Mouse (Mus musculus) cerebellum, adult 2 months (tissue): ENCODE measurements around the gene Gsx2. TPM values are rescaled to one million over a fixed set of nuclear protein-coding genes. Genes with fewer than 3 reads are reported as not detected.

Experiments used
- DNase-seq, 2 experiments: peaks; one replicate each; pipeline ENCODE4 v3.0.0; 2021
- H3K27ac ChIP-seq: fragments of 200-500 bp; 2 replicates; pipeline ENCODE4 v1.5.1; 2012; ENCODE audit warnings: low read length, control low read depth, inconsistent platforms; ENCODE audit not compliant: insufficient read depth
- H3K27me3 ChIP-seq: fragments of 200-500 bp; 2 replicates; pipeline ENCODE4 v1.6.1; 2012; ENCODE audit warnings: inconsistent platforms, mild to moderate bottlenecking, low read length, moderate library complexity; ENCODE audit not compliant: control insufficient read depth, insufficient read depth
- H3K4me1 ChIP-seq: fragments of 200-500 bp; 2 replicates; pipeline ENCODE4 v1.6.1; 2011; ENCODE audit warnings: low read length; ENCODE audit not compliant: control insufficient read depth, insufficient read depth
- H3K4me3 ChIP-seq: fragments of 200-500 bp; replicated peaks from 2 replicates; pipeline ENCODE3; 2011; ENCODE audit warnings: mild to moderate bottlenecking, low read depth, low read length, control low read depth; ENCODE audit not compliant: insufficient read depth
- CTCF ChIP-seq: fragments of 200-500 bp; IDR thresholded peaks from 2 replicates; pipeline ENCODE4 v1.5.1; 2011; ENCODE audit warnings: low read depth, mild to moderate bottlenecking, control low read depth, low read length, moderate library complexity, borderline replicate concordance; ENCODE audit not compliant: insufficient read depth
- POLR2A ChIP-seq: fragments of 200-500 bp; IDR thresholded peaks from 2 replicates; pipeline ENCODE4 v1.6.1; 2011; ENCODE audit warnings: low read length, control low read depth, borderline replicate concordance; ENCODE audit not compliant: insufficient read depth
- WGBS: fragments of 180-500 bp; shearing (Covaris S2); methylation state at CpG from one replicate; pipeline ENCODE4 v1.1.7; 2018; 5-methylcytosine and 5-hydroxymethylcytosine counted together
- polyA plus RNA-seq: library from polyadenylated mRNA; depleted of rRNA; stranded (reverse); fragments of >200 nt; gene quantifications from 2 replicates; pipeline ENCODE4 v1.2.3, GENCODE M21; 2012

The Gsx2 gene
- polyA plus RNA-seq, 1 experiment: not detected

- H3K27ac ChIP-seq: no peak overlapping the region
- 5% methylated on average over 7 of the region's 7 CpGs for WGBS
- TF ChIP-seq CTCF (no peak), POLR2A (no peak)
- no peak overlapping the region for H3K4me3 ChIP-seq
- DNase-seq: no peak
- H3K4me1 ChIP-seq: no peaks in the 10 kb centered on the region
- peaks cover 6% of the 10 kb centered on the region; the same call in 1 of the 2 replicates for H3K27me3 ChIP-seq
These were observed 4.2 kb downstream of the Gsx2 start for GRCm38 (mm10) chr5:75079564-75079963.

- WGBS: 15% methylated on average over 6 of the region's 6 CpGs
These were observed 7.0 kb downstream of the Gsx2 start for GRCm38 (mm10) chr5:75082439-75082838.

GRCm38 (mm10) chr5:75083061-75083460 is 7.7 kb downstream of the Gsx2 start:
- no peak for DNase-seq
- Histone ChIP-seq H3K4me3 (no peak overlapping the region), H3K27ac (no peak overlapping the region), H3K27me3 (peaks cover 5% of the 10 kb centered on the region; the same call in 1 of the 2 replicates), H3K4me1 (no peaks in the 10 kb centered on the region; the same call in 1 of the 2 replicates)
- WGBS: 6% methylated on average over 14 of the region's 14 CpGs
- TF ChIP-seq POLR2A (no peak), CTCF (no peak)

More at GRCm38 (mm10) chr5:75082439-75082838, 7.0 kb downstream of the Gsx2 start:
- TF ChIP-seq POLR2A: no peak
- TF ChIP-seq CTCF: no peak
- Histone ChIP-seq H3K4me3 (no peak overlapping the region), H3K4me1 (no peaks in the 10 kb centered on the region; the same call in 1 of the 2 replicates), H3K27ac (no peak overlapping the region), H3K27me3 (peaks cover 5% of the 10 kb centered on the region; the same call in 1 of the 2 replicates)
- no peak for DNase-seq

GRCm38 (mm10) chr5:75083591-75084392 is 8.4 kb downstream of the Gsx2 start:
- H3K4me3 ChIP-seq: no peak overlapping the region
- H3K27ac ChIP-seq: no peak overlapping the region
- no peak for TF ChIP-seq CTCF
- TF ChIP-seq POLR2A: no peak
- peaks cover 5% of the 10 kb centered on the region; the same call in 1 of the 2 replicates for H3K27me3 ChIP-seq
- H3K4me1 ChIP-seq: no peaks in the 10 kb centered on the region; the same call in 1 of the 2 replicates
- 3% methylated on average over 27 of the region's 27 CpGs for WGBS
- no peak for DNase-seq

GRCm38 (mm10) chr5:75084393-75084870 is 9.0 kb downstream of the Gsx2 start:
- H3K4me1 ChIP-seq: no peaks in the 10 kb centered on the region; the same call in 1 of the 2 replicates
- H3K4me3 ChIP-seq: no peak overlapping the region
- DNase-seq: no peak
- 3% methylated on average over 8 of the region's 8 CpGs for WGBS
- H3K27me3 ChIP-seq: peaks cover 5% of the 10 kb centered on the region; the same call in 1 of the 2 replicates
- no peak overlapping the region for H3K27ac ChIP-seq
- TF ChIP-seq POLR2A (no peak), CTCF (no peak)

GRCm38 (mm10) chr5:75084871-75085520 is 9.6 kb downstream of the Gsx2 start:
- Histone ChIP-seq H3K4me3 (no peak overlapping the region), H3K27ac (no peak overlapping the region), H3K27me3 (peaks cover 5% of the 10 kb centered on the region; the same call in 1 of the 2 replicates), H3K4me1 (no peaks in the 10 kb centered on the region; the same call in 1 of the 2 replicates)
- 3% methylated on average over 25 of the region's 25 CpGs for WGBS
- no peak for DNase-seq
- TF ChIP-seq POLR2A (no peak), CTCF (no peak)

GRCm38 (mm10) chr5:75085521-75085875 is 10.1 kb downstream of the Gsx2 start:
- peaks cover 5% of the 10 kb centered on the region; the same call in 1 of the 2 replicates for H3K27me3 ChIP-seq
- DNase-seq: no peak

More at GRCm38 (mm10) chr5:75085521-75085875, 10.1 kb downstream of the Gsx2 start:
- no peak overlapping the region for H3K4me3 ChIP-seq
- no peak for TF ChIP-seq CTCF
- TF ChIP-seq POLR2A: no peak
- 4% methylated on average over 17 of the region's 17 CpGs for WGBS
- H3K4me1 ChIP-seq: no peaks in the 10 kb centered on the region; the same call in 1 of the 2 replicates
- H3K27ac ChIP-seq: no peak overlapping the region
